Mouse (Mus musculus): ENCODE data around the gene Smoc1.

The Smoc1 gene

DNA sequence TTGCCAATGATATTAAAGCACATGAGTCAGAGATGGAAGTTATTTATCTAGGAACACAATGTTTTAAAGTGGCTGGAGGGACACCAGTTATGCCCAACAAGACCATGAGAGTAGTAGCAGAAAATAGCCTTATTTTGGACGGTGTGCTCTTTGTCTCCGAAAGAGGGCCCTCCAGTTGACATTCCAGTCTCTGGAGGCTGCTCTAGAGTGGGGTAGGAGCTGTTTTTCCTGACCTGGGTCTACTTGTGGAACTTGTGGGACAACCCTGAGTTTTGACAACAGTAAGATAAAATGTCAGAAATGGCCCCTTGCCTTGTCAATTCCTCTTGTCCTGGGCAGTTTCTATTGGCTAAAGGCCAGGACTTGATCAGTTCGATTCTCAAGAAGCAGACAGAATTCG is 104.5 kb downstream of the Smoc1 start:
- no peak for DNase-seq (ENCODE audit: low spot score)

DNA sequence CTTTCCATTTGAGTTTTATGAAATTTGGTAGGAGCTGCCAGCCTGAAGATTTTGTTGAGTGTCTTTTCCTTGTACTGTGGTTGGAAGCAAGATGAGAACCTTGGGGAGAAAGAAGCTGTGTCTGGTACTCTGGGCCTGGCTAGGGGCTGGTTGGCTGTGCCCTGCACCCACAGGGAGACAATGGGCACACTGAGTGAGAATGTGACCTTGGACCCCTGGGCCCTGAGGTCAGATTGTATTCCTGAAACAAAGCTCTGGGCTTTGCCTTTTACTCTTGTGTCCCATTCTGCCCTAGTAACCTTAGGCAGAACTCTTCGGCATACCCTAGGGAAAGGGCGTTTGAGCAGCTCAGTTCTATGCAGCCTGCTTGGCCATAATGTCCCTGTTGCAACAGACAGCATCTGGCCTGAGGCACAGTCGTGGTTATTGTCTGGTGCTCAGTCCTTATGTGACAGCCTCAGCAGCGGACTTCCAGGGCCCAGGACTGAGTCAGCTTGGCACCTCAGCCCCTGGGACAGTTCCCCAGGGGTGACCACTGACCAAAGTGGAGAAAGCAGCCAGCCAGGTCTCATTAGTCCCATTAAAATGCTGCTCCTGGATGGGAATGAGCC is 106.6 kb downstream of the Smoc1 start:
- no peak for DNase-seq (ENCODE audit: low spot score)

DNA sequence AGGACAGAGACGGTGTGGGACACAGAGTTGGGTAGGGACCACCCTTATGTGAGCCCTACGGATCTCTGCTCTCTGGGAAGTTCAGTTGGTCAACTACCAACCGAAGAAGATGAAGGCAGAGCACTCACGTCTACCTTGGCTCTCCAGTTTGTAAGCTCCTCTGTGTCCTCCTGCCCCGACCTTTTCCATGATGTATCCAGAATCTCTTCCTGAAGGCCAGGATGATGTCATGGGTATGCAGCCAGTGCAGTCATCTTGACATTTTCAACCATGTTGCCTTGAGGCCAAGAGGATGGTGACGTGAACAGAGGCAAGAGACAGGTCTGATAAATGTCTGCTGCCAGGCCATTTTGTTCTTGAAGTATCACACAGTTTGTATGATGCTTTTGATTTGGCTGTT is 111.6 kb downstream of the Smoc1 start:
- no peak for DNase-seq (ENCODE audit: low spot score)

DNA sequence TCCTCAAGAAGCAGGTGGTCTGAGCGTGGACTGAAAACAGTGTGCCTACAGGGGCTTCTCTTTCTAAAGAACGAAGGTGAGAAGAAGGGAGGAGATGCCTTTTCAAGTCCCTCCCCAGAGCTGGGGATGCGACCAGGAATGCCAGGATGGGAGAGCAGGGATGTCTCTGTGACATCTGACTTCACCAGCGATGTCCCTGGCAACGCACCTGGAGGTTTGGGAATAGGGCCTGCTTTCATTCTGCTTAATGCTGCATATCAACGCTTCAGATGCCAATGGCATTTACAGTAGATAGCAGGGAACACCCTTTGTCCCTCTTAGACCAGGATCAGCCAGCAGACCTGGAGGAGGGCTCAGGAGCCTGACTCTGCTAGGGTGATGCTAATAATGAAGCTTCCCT is 112.9 kb downstream of the Smoc1 start:
- DNase-seq (ENCODE audit: low spot score) = peak; percentile 66

- DNase-seq (ENCODE audit: low spot score) = peak; percentile 84
Observed at GRCm38 (mm10) chr12:81140594-81141328, 114.2 kb downstream of the Smoc1 start.

DNA sequence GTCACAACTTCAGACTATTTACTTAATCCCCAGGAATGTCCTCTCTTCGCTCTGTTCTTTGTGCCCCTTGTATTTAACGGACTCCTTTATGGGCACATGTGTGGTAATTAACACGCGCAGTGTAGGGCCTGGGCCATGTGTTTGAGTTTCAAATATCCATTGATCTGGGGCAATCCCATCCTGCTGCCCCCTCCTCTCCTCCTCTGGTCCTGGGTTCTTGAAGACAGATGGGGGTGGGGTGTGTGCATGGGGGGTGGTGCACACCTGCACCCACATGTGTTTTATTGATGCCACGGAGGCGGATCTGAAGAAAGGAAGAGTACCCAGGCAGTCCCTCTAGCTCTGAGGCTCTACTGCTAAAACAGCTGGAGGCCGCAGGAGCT is 114.7 kb downstream of the Smoc1 start:
- DNase-seq (ENCODE audit: low spot score) = no peak

GRCm38 (mm10) chr12:81142231-81142630 is 115.6 kb downstream of the Smoc1 start:
- DNase-seq (ENCODE audit: low spot score) = no peak

- DNase-seq (ENCODE audit: low spot score) = no peak
Observed at GRCm38 (mm10) chr12:81144201-81144600, 117.6 kb downstream of the Smoc1 start.

GRCm38 (mm10) chr12:81146417-81147180 is 120.0 kb downstream of the Smoc1 start:
- no peak for DNase-seq (ENCODE audit: low spot score)

GRCm38 (mm10) chr12:81147956-81148355 is 121.3 kb downstream of the Smoc1 start:
- DNase-seq (ENCODE audit: low spot score) = no peak

- DNase-seq (ENCODE audit: low spot score) = no peak
Observed at GRCm38 (mm10) chr12:81150917-81151316, 124.3 kb downstream of the Smoc1 start.

DNA sequence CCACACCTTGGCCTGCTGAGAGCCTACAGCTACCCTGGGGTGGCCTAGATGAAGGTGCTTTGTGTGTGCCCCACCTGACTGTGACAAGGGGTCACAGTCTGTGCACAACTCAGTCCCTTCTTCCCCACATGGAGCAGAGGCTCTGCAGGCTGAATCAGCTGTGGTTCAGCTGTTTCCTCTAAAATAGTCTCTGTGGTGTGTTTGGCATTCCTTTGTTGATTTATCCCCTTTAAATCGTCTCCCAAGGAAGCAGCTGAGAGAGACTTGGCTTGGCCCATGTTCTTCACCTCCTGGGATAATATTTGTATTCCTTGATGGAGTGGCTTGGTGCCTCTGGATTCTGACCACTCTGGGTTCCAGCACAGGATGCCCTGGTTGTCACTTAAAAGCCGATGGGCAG is 125.5 kb downstream of the Smoc1 start:
- no peak for DNase-seq (ENCODE audit: low spot score)

DNA sequence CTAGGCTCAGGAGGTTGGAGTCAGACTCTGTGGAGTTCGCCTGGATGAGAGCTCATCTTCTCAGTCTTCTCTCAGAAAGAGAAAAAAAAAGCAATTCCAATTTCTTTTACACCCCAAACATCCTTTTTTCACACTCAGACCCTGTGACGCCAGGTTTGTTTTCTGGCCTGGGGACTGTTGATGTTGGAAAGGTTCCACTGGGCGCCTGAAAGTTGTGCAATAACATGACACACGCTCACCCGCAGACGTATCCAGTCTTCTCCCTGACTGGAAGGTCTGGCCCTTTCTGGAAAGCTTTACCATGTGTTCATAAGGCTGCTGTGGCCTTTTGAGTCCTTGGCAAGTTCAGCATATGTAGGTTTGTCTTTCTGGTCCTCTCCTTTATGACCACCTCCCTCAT is 129.1 kb downstream of the Smoc1 start:
- DNase-seq (ENCODE audit: low spot score) = no peak

DNA sequence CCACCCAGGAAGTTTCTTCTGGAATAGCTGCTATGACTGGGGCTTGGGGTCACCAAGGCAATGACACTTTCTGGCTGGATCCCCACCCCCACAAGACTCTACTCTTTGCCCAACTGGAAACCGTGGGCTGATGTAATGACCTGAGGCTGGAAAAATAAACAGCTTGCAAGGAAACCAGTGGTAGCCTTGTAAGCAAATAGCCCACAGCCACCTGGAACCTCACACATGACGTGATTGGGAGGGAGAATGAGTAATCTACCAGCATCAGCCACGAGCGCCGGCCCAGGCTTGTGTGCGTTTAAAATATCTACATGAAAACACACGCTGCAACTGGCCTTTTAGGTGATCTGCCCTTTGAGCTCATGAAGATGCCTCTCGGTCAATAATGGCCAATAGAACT is 130.2 kb downstream of the Smoc1 start:
- no peak for DNase-seq (ENCODE audit: low spot score)

DNA sequence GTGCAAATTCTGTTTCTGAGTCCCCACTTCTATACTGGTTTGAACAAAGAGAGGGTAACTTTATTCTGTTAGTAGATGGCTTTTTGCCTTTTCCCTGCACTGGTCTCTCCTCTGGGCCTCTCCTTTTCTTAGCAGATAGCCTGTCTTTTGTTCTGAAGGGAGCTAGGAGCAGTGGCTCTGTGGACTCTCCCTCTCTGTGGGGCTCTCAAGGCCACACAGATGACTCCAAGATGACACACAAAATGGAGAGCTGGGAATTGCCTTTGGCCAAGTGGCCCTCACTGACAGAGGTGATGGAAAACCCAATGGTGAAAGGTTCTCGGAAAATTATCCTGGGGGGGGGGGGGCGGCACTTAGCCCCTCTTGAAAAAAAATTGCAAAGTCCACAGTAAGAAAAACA is 133.3 kb downstream of the Smoc1 start:
- DNase-seq (ENCODE audit: low spot score) = no peak

DNA sequence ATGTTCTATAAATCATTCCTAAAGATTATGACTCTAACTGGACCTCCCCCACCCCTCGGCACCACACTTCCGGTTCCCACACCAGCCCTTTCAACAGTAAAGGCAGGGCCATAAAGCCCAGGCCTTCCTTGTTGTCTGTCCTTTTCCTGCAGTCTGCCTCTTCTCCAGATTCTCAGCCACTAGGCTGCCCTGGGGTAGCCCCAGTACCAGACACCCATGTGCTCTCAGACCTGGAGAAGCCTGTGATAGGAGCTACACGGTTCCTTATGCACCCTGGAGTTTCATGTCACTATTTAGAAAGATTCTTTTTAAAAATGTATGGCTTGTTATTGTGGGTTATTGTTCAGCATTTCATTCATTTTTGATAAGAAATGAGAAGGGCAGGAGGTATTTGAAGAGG is 133.8 kb downstream of the Smoc1 start:
- no peak for DNase-seq (ENCODE audit: low spot score)

DNA sequence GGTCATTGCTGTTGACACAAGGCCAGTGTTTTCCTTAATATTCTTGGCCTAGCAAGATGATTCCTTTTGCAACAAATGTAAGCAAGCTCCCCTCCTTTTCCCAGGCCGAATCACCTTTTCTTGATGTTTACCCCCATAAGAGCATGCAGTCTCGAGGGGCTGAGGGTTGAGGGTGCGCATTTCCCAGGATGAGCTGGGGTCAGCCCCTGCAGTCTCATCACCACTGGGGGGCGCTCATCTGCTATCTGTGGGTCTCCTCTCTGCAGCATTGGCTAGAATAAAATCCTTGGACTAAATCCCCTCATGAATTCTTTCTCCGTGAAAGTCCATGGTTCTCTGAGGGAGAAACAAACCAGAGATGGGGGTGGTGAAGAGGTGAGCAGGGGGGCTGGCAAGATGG is 134.2 kb downstream of the Smoc1 start:
- DNase-seq (ENCODE audit: low spot score) = peak; percentile 85

DNA sequence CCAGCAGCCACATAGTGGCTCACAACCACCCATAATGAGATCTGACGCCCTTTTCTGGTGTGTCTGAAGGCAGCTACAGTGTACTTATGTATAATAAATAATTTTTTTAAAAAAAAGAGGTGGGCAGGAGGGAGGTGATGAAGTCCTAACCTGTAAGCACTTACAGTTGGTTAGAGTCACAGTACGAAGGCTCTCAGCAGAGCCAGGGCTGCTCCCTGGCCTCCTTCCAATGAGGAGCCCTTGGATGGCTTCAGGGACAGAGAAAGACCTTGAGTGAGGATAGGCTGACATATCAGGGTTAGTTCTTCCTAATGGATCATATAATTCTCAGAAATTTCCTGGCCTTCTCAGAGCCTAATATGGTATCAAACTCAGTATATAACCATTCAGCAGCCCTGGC is 134.7 kb downstream of the Smoc1 start:
- DNase-seq (ENCODE audit: low spot score) = no peak

- DNase-seq (ENCODE audit: low spot score) = no peak
Observed at GRCm38 (mm10) chr12:81163131-81163530, 136.5 kb downstream of the Smoc1 start.

- no peak for DNase-seq (ENCODE audit: low spot score)
Observed at GRCm38 (mm10) chr12:81163566-81163965, 137.0 kb downstream of the Smoc1 start.

GRCm38 (mm10) chr12:81166092-81166491 is 139.5 kb downstream of the Smoc1 start:
- no peak for DNase-seq (ENCODE audit: low spot score)

- DNase-seq (ENCODE audit: low spot score) = no peak
Observed at GRCm38 (mm10) chr12:81166615-81167014, 140.0 kb downstream of the Smoc1 start.

- DNase-seq (ENCODE audit: low spot score) = no peak
Observed at GRCm38 (mm10) chr12:81167142-81167541, 140.5 kb downstream of the Smoc1 start.

Measured in testis, postnatal 10 days (tissue).